Mouse (Mus musculus) G1E (cell line): ENCODE data around the gene Fam43b.

ENCODE experiments used
- CTCF ChIP-seq: IDR thresholded peaks from 2 replicates; pipeline ENCODE4 v1.5.1; 2012; ENCODE audit warnings: low read depth, low read length, inconsistent platforms, mixed read lengths
- GATA1 ChIP-seq: IDR thresholded peaks from 2 replicates; pipeline ENCODE4 v1.6.1; 2012; ENCODE audit warnings: borderline replicate concordance, low read length, inconsistent platforms, mixed read lengths
- GATA2 ChIP-seq: IDR thresholded peaks from 2 replicates; pipeline ENCODE4 v1.6.1; 2012; ENCODE audit warnings: low read depth, low read length, inconsistent platforms, borderline replicate concordance
- POLR2AphosphoS5 ChIP-seq: IDR thresholded peaks from 2 replicates; pipeline ENCODE4 v1.6.1; 2012; ENCODE audit warnings: low read depth, low read length, inconsistent platforms; ENCODE audit not compliant: insufficient replicate concordance
- TAL1 ChIP-seq: conservative IDR thresholded peaks from 2 replicates; pipeline ENCODE4 v1.6.1; 2012; ENCODE audit warnings: low read depth, low read length, inconsistent platforms, mixed read lengths

- TF ChIP-seq CTCF (no peak), POLR2AphosphoS5 (no peak), GATA1 (no peak), TAL1 (no peak), GATA2 (no peak)
Observed at GRCm38 (mm10) chr4:138383789-138384188, 12.5 kb downstream of the Fam43b start.
